Mouse (Mus musculus): ENCODE data around the gene Otub2.

Gene Otub2

GRCm38 (mm10) chr12:103370861-103371260, 17.6 kb upstream of the Otub2 start:
- DNase-seq (ENCODE audit: inconsistent age in 2 of 2, low spot score in 1 of 2): no peak

DNA sequence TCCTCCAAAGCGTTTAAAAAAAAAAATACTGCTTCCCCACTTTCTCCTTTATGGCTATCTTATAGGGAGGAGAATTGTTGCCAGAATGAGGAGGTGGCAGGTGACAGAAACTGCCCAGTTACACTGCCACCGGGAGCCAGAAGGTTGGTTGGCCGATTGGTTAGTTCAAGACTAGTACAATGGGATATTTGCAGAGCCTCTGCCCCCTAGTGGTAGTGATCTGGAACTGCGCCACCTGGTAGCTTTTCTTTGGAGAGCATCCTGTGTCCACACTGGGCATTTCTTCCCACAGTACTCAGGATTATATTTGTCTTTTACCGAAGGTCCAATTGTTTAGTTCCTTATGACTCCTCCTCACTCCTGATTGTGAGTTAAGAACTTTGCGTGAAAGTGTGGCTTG, 16.8 kb upstream of the Otub2 start:
- peak; percentile 57 to 87 for DNase-seq (ENCODE audit: inconsistent age in 2 of 2, low spot score in 1 of 2)

- no peak for DNase-seq (ENCODE audit: inconsistent age in 2 of 2, low spot score in 1 of 2)
Observed at GRCm38 (mm10) chr12:103373530-103374236, 14.8 kb upstream of the Otub2 start.

DNA sequence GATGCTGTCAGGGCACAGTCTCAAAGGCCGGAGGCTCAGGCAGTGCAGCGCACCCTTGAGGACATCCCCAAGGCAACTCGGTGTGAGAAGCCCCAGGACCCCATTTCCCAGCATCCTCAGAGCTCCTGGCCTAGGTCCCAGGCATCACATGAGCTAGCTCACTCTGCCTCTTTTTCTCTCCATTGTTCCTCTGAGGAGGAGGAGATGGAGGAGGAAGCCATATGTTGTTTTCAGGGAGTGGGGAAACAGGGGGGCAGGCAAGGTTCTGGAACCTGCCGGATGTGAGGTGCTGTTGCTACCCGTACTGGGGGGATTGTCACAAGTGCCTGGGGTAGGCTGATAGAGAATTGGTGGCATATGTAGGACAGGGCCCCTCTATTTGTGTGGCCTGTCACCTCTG, 12.4 kb upstream of the Otub2 start:
- no peak for DNase-seq (ENCODE audit: inconsistent age in 2 of 2, low spot score in 1 of 2)

DNA sequence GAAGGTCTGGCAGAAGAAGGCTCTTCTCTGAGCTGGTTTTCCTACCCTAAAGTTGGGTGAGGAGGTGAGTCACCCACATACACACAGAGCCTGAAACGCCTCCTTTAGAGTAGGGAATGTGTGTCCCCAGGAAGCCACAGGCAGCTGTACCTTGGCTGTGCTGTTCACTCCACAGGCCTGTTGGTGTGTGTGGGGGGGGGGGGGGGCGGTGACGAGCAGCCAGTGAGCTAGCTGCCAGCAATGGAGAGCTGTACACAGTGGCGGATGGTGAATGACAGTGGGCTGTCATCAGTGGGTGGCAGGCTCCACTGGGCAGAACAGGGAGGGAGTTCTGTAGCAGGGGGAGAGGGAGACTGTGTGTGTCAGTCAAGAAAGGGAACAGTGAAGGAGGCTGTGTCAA, 11.7 kb upstream of the Otub2 start:
- DNase-seq (ENCODE audit: inconsistent age in 2 of 2, low spot score in 1 of 2): no peak

DNA sequence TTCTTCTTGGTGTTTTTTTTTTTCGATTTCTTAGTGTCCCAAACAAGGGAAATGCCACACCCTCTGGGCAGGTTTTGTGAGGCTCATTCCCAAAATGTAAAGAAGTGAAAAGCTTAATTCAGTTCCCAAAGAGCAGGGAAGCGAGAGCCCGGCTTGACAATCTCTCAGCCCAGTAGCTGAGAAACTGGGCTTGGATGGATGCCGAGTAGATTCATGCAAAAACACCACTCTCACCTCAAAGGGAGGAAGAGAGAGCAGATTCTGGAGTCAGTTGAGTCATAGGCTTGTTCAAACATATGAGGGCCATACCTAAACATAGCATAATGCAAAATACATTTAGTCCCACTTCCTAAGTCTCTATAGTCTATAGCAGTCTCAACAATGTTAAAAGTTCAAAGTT, 8.3 kb upstream of the Otub2 start:
- no peak for DNase-seq (ENCODE audit: inconsistent age in 2 of 2, low spot score in 1 of 2)

DNA sequence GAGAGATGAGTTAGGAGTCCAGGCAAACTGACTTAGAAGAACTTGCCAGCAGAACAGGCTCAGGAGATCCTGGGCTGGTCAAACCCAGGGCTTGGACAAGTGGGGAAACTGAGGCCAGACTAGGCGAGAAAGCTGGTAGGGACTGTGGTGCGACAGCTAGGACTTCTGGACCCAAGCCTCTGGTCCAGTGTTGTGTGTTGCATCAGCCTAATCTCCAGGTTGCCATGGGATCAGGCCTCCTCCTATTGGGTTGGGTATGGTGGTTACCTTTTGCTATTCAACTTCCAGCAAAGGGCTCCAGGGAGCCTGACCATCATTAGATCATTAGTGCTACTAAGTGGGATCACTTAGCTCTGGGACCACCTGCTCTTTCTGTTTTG, 856 bp downstream of the Otub2 start:
- DNase-seq (ENCODE audit: inconsistent age in 2 of 2, low spot score in 1 of 2): no peak

DNA sequence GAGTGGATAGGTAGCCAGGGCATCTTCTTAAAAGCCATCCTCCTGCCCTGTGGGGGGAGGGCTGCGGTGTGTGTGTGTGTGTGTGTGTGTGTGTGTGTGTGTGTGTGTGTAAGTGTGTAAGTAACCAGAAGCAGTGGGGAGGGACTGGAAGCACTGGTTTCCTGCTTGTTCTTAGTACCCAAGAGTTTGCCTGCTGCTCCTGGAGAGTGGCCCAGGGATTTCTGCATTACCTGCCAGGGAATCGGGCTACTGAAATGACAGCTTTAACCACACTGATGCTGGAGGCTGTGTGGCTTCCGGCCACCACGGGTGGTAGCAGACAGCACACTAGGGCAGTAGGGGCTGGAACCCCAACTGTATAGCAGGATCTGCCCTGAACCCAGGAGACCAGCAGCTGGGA, 1.5 kb downstream of the Otub2 start:
- DNase-seq (ENCODE audit: inconsistent age in 2 of 2, low spot score in 1 of 2): no peak

GRCm38 (mm10) chr12:103391098-103391497, 2.6 kb downstream of the Otub2 start:
- no peak for DNase-seq (ENCODE audit: inconsistent age in 2 of 2, low spot score in 1 of 2)

- no peak for DNase-seq (ENCODE audit: inconsistent age in 2 of 2, low spot score in 1 of 2)
Observed at GRCm38 (mm10) chr12:103393528-103393927, 5.0 kb downstream of the Otub2 start.

DNA sequence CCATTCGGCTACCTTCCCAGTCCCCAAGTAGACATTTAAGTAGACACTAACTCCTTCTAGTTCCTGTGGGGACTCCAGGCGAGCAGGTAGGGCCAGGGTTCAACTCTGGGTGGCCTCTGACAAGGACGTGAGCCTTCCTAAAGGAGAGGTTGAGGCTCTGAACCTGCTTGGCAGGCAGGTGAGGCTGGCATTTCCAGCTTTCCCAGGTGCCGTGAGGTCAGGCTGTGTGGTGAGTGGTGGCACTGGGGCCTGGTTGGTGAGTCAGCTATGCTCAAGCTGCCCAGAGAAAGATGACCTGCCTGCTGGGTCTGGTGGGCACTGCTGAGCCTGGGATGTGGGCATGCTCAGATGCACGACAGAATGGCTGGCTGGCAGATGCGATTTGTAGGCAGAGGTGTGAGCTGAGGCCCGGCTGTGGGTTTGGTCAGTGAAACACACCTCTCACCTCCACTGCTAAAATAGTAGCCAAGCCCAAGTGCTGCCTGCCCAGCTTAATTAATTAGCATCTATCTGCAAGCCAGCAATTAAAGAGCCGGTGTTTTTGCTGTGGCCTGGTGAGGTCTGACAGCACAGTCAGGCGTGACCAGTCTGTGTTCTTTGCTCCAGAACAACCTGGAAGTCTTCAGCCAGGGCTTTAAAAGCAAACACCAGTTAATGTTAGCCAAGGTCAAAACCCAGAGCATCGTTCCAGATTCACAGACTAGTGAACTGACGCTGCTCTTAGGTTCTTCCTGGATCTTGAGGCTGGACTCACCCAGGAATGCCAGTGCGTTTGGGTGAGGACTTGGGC, 7.2 kb downstream of the Otub2 start:
- no peak for DNase-seq (ENCODE audit: inconsistent age in 2 of 2, low spot score in 1 of 2)

DNA sequence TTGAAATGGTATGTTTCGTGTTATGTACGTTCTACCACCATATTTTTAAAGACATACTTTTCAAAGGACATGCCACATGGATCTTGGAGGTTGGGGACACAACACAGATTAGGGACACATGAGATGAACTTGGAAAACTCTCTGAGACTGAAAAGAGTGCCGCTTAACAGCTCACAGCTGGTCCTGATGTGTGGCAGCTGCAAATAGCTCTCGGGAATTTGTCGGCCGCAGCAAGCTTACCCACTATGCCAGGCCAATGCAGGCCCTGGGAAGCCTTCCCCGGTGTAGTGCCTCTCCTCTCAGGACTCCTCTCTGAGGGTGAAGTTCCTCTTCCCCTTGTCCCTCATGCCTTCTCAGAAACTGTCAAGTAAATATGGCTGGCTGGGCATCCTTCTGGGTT, 8.3 kb downstream of the Otub2 start:
- DNase-seq (ENCODE audit: inconsistent age in 2 of 2, low spot score in 1 of 2): no peak

DNA sequence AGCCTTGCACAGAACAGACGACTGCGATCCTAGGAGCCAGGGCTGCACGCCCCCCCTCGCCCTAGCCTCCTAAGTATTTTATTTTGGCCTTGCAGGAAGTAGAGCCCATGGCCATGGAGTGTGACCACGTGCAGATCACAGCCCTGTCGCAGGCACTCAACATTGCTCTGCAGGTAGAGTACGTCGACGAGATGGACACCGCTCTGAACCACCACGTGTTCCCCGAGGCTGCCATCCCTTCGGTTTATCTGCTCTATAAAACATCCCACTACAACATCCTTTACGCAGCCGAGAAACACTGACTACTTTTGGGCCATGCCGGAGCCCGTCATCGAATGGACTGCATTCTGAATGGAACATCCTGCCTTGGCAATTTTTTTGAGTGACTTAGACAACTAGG, 15.6 kb downstream of the Otub2 start:
- no peak for DNase-seq (ENCODE audit: inconsistent age in 2 of 2, low spot score in 1 of 2)

- DNase-seq (ENCODE audit: inconsistent age in 2 of 2, low spot score in 1 of 2): no peak
Observed at GRCm38 (mm10) chr12:103407720-103408119, 19.2 kb downstream of the Otub2 start, which contains the start of gene 9330161L09Rik. TSS of gene 9330161L09Rik (minus strand) at chr12:103407820.

- DNase-seq (ENCODE audit: inconsistent age in 2 of 2, low spot score in 1 of 2): no peak
Observed at GRCm38 (mm10) chr12:103408144-103408543, 19.7 kb downstream of the Otub2 start.

DNA sequence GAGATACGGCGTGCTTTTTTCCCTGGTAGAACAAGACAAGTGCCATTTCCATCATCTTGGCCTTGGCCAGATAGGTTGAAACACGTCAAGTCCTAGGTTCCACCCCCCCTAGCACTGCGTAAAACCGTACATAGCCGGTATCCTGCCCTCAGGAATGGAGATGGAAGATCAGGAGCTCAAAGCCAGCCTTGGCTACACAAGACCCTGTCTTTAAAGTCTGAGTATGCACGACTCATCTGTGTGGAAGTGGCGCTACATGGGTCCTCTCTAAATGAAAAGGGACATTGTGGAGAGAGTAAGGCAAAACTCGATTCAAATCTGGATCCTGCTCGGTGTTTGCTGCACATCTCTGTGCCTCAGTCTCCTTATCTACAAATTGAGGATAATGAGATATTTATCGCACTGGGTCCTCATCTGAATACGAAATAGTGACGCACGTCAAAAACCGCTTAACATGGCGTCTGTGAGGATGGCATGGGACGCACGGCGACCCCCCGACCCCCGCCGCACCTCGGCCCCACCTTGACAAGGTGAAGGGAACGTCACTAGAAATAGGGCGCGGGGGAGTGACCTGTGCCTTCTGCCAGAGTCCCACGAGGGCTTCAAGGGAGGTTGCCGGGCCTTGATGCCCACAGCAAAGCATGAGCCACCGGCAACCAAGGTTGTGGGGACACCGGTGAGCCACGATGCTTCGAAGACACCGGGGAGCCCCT, 36.7 kb downstream of the Otub2 start:
- no peak for DNase-seq (ENCODE audit: inconsistent age in 2 of 2, low spot score in 1 of 2)

DNA sequence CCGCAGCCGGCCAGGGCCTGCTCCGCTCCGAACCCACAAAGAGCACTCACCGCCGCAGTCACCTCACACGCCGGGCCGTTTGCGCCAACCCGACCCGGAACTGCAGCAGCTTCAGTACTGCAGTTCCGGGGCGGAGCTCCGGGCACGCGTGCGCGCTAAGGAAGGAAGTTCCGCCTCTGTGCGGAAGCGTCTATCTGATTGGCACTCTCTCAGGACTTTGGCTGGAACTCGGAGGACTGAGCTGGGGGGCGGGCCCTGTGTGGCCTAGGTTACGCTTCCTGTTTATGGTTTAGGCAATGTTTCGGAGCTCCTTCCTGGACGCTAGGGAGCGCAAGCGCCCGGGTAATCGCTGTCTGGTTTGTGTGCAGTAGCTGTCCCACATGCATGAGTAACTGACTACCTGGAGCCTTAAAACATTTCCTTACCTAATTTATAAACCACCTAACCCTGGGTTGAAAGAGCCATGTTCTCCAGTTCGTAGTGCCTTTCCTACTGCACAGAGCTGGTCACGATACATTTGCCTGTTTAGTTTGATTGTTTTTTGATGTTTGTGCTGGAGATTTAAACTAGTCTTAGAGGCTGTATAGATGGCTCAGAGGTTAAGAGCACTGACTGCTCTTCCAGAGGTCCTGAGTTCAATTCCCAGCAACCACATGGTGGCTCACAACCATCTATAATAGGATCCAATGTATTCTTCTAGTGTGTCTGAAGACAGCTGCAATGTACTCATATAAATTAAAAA, 37.4 kb downstream of the Otub2 start, which contains the start of gene Ddx24:
TSS of gene Ddx24 (minus strand) at position 102 of the 742 bp plus-strand sequence.
- DNase-seq (ENCODE audit: inconsistent age in 2 of 2, low spot score in 1 of 2): peak; percentile 99

DNA sequence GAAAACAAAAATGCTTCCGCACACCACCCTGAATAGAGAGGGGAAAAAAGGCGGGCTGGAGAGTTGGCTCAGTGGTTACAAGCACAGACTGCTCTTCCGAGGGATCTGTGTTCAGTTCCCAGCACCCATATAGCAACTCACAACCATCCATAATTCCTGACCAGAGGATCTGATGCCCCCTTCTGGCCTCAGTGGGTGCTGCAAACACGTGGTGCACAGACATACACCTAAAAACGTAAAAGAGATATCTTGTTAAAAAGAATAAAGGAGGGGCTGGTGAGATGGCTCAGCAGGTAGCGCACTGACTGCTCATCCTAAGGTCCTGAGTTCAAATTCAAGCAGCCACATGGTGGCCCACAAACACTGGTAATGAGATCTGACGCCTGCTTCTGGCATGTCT, 38.2 kb downstream of the Otub2 start:
- no peak for DNase-seq (ENCODE audit: inconsistent age in 2 of 2, low spot score in 1 of 2)

GRCm38 (mm10) chr12:103433430-103433829, 44.9 kb downstream of the Otub2 start:
- peak; percentile 81 to 89 for DNase-seq (ENCODE audit: inconsistent age in 2 of 2, low spot score in 1 of 2)

- DNase-seq (ENCODE audit: inconsistent age in 2 of 2, low spot score in 1 of 2): peak; percentile 88 to 97
Observed at GRCm38 (mm10) chr12:103433986-103434731, 45.7 kb downstream of the Otub2 start, which contains the start of gene Ifi27. TSS of gene Ifi27 (plus strand) at chr12:103434211.

Data from adrenal gland, adult (tissue).